Mouse (Mus musculus): ENCODE results near the gene Tmed10.

GRCm38 (mm10) chr12:85297345-85297997 lies 77.2 kb downstream of the Tmed10 start:
- TF ChIP-seq JUND (conservative IDR thresholded peaks at IDR 0.05; ENCODE audit: low read depth, low read length) = no peak
- no peak for TF ChIP-seq KAT2A (IDR thresholded peaks at IDR 0.05; ENCODE audit: insufficient replicate concordance, low read length)
- no peak for TF ChIP-seq ZNF384 (IDR thresholded peaks at IDR 0.05; ENCODE audit: low read depth, low read length)

All from CH12.LX (cell line).